Mouse (Mus musculus) CH12.LX (cell line): Measurements from ENCODE around the gene Myo3b. TPM values are rescaled to one million over a fixed set of nuclear protein-coding genes. Genes with fewer than 3 reads are reported as not detected.

Experiments used
- DNase-seq: peaks from one replicate; pipeline ENCODE4 v3.0.0-alpha.2; 2013; ENCODE audit errors: extremely low read depth
- H3K27ac ChIP-seq: 2 replicates; pipeline ENCODE4 v1.5.1; 2012; ENCODE audit warnings: low read depth, mild to moderate bottlenecking, control low read depth, moderate library complexity; ENCODE audit not compliant: insufficient read depth
- H3K27me3 ChIP-seq: replicated peaks from 2 replicates; pipeline ENCODE3; 2012; ENCODE audit warnings: inconsistent platforms
- H3K36me3 ChIP-seq, 2 experiments: replicated peaks in 1 of 2; 2 replicates each; pipeline versions ENCODE3 to v1.6.1; 2012; ENCODE audit warnings: inconsistent platforms in 1 of 2, low read length in 1 of 2, mild to moderate bottlenecking in 1 of 2, mixed read lengths in 1 of 2, moderate library complexity in 1 of 2; ENCODE audit not compliant: control insufficient read depth in 1 of 2, insufficient read depth in 1 of 2
- H3K4me1 ChIP-seq, 2 experiments: 2 replicates each; pipeline ENCODE4 v1.6.1; 2012; ENCODE audit warnings: inconsistent platforms in 1 of 2, moderate library complexity in 1 of 2; ENCODE audit not compliant: insufficient read depth in 2 of 2, control insufficient read depth in 1 of 2
- H3K4me2 ChIP-seq: 2 replicates; pipeline ENCODE4 v1.6.1; 2012; ENCODE audit warnings: low read depth, mild to moderate bottlenecking, control low read depth; ENCODE audit not compliant: poor library complexity, insufficient read depth, severe bottlenecking
- H3K4me3 ChIP-seq, 3 experiments: fragments of 150-350 bp in 1 of 3; sonication (generic) in 1 of 3; replicated peaks in 1 of 3; 2 replicates each; pipeline versions ENCODE3 to v1.5.1; 2011 to 2012; ENCODE audit warnings: low read depth in 2 of 3, low read length in 2 of 3, mild to moderate bottlenecking in 2 of 3, moderate library complexity in 2 of 3, control low read depth in 1 of 3, improper control_type of control experiment in 1 of 3, inconsistent platforms in 1 of 3, mixed read lengths in 1 of 3; ENCODE audit not compliant: poor library complexity in 1 of 3
- H3K79me2 ChIP-seq: replicated peaks from 2 replicates; pipeline ENCODE4 v1.6.1; 2012; ENCODE audit warnings: mild to moderate bottlenecking, moderate library complexity; ENCODE audit not compliant: control insufficient read depth, poor library complexity, insufficient read depth, severe bottlenecking; ENCODE audit errors: extremely low read depth
- H3K9ac ChIP-seq: 2 replicates; pipeline ENCODE4 v1.6.1; 2012; ENCODE audit warnings: low read depth, mild to moderate bottlenecking, control low read depth, moderate library complexity; ENCODE audit not compliant: insufficient read depth
- H3K9me3 ChIP-seq: replicated peaks from 2 replicates; pipeline ENCODE3; 2012; ENCODE audit warnings: low read length, inconsistent platforms, mixed read lengths
- CHD2 ChIP-seq: IDR thresholded peaks from 2 replicates; pipeline ENCODE4 v1.6.1; 2011; ENCODE audit warnings: low read length, improper control_type of control experiment
- ELF1 ChIP-seq: IDR thresholded peaks from 2 replicates; pipeline ENCODE4 v1.6.1; 2014; ENCODE audit warnings: low read depth, mild to moderate bottlenecking, inconsistent platforms, low read length, improper control_type of control experiment
- PAX5 ChIP-seq: IDR thresholded peaks from 2 replicates; pipeline ENCODE4 v1.6.1; 2012; ENCODE audit warnings: low read length, inconsistent platforms, mixed read lengths
- USF2 ChIP-seq: conservative IDR thresholded peaks from 2 replicates; pipeline ENCODE4 v1.6.1; 2011; ENCODE audit warnings: low read depth, low read length, improper control_type of control experiment
- ZKSCAN1 ChIP-seq: IDR thresholded peaks from 2 replicates; pipeline ENCODE4 v1.6.1; 2012; ENCODE audit warnings: low read depth, inconsistent platforms, low read length, improper control_type of control experiment, borderline replicate concordance
- ZNF384 ChIP-seq: IDR thresholded peaks from 2 replicates; pipeline ENCODE4 v1.6.1; 2012; ENCODE audit warnings: low read depth, low read length, improper control_type of control experiment, inconsistent platforms
- dilution Hi-C: fragments of 300-500 bp; cut with MboI; formaldehyde crosslinking; loops from 2 replicates; pipeline ENCODE4 v1.14.3; 2020; ENCODE audit warnings: low sequenced_read_pairs; ENCODE audit not compliant: extremely low pct_unique_long_range_greater_than_20kb, extremely low pct_ligation_motif_present
- in situ Hi-C: fragments of 300-500 bp; cut with MboI; formaldehyde crosslinking; loops from 3 replicates; pipeline ENCODE4 v1.14.3; 2019; ENCODE audit warnings: low sequenced_read_pairs, low pct_ligation_motif_present, low pct_unique_long_range_greater_than_20kb, mixed read lengths
- polyA plus RNA-seq: library from polyadenylated mRNA; unstranded; fragments of >175 nt; gene quantifications from 2 replicates; pipeline ENCODE4 v1.2.1, GENCODE M21; 2012; ENCODE audit warnings: low read depth; ENCODE audit not compliant: insufficient read length
- total RNA-seq, 2 experiments: library from RNA; depleted of rRNA; stranded (reverse); fragments of 300-350 nt in 1 of 2; fragments of >200 nt in 1 of 2; gene quantifications; 2 replicates each; pipeline ENCODE4 v1.2.3; 2012 to 2014

Gene Myo3b
- total and polyA plus RNA-seq, 3 experiments = 0.63 to 0.76 (median 0.64) TPM

DNA sequence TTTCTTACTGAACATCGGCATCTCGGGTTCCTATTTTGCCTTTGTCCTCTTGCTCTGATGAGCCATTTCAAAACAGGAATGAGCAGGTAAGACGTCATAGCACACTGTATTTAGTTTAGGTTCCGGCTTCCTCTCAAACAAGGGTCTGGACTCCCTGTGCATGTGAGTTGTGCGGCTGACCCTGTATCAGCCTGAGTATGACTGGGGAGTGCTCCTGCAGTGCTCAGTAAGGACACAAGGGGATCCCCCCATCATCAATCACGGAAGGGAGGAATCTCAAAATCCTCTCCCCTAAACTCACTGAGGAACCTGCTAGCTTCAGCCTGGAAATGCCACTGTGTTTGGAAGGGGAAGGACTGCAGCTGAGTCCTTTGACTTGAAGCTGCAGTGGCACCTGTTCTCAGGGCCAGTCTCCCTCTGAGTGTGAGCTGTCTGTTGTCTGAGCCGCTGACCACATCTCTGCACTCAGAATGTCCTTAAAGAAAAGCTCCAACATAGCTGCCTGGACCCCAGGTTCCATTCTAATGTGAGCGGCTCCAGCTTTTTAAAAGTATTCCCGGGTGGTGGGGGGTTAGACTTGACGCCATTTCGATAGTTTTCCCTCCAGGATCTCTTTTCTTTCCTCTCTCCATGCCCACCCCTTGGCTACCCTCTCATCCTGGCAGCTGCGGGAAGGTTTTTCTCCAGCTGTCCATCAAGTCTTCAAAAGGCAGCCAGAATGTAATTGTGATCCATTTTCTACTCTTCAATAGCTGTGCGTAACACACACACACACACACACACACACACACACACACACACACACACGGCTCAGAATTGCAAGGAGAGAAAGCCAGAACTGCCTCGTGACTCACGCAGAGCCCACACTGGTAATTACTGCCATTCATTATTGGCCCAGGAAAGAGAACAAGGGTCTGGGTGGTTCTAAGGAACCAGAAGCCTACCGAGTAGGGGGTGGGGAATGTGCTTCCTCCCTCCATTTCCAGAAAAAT lies 129.3 kb downstream of the Myo3b start:
- no peak for TF ChIP-seq ELF1
- in situ Hi-C loops = no loop called here
- no peaks in the 10 kb centered on the region for H3K9me3 ChIP-seq
- H3K27ac ChIP-seq = no peak overlapping the region
- DNase-seq = no peak
- H3K36me3 ChIP-seq = no peaks in the 10 kb centered on the region
- dilution Hi-C loops = no loop called here
- no peak overlapping the region for H3K4me2 ChIP-seq
- no peak overlapping the region for H3K4me3 ChIP-seq
- no peaks in the 10 kb centered on the region for H3K27me3 ChIP-seq
- H3K4me1 ChIP-seq = no peaks in the 10 kb centered on the region
- no peak overlapping the region for H3K9ac ChIP-seq
- no peaks in the 10 kb centered on the region for H3K79me2 ChIP-seq

DNA sequence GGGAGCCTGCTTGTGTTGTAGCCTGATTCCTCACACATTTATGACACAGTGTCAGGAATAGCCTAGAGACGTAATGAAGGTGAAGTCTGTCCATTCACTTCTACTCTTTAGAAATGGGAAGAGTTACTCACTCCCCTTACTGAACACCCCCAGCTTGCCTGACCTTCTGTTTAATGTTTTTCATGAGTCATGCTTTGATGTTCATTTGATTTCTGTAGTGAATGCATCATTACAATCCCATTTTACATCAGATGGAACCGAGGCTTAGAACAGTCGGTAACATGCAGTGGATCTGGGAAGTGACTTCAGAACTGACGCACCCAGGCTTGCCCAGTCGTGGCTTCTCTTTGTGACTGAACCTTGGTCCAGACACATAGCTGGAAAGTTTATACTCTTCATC lies 131.5 kb downstream of the Myo3b start:
- Histone ChIP-seq H3K4me1 (no peaks in the 10 kb centered on the region), H3K4me2 (no peak overlapping the region), H3K79me2 (no peaks in the 10 kb centered on the region), H3K27ac (no peak overlapping the region), H3K9ac (no peak overlapping the region), H3K36me3 (no peaks in the 10 kb centered on the region), H3K27me3 (no peaks in the 10 kb centered on the region), H3K9me3 (no peaks in the 10 kb centered on the region), H3K4me3 (no peak overlapping the region)
- dilution Hi-C loops = no loop called here
- TF ChIP-seq PAX5 (no peak), CHD2 (no peak), USF2 (no peak), ZKSCAN1 (no peak)
- DNase-seq = no peak
- in situ Hi-C loops = no loop called here

DNA sequence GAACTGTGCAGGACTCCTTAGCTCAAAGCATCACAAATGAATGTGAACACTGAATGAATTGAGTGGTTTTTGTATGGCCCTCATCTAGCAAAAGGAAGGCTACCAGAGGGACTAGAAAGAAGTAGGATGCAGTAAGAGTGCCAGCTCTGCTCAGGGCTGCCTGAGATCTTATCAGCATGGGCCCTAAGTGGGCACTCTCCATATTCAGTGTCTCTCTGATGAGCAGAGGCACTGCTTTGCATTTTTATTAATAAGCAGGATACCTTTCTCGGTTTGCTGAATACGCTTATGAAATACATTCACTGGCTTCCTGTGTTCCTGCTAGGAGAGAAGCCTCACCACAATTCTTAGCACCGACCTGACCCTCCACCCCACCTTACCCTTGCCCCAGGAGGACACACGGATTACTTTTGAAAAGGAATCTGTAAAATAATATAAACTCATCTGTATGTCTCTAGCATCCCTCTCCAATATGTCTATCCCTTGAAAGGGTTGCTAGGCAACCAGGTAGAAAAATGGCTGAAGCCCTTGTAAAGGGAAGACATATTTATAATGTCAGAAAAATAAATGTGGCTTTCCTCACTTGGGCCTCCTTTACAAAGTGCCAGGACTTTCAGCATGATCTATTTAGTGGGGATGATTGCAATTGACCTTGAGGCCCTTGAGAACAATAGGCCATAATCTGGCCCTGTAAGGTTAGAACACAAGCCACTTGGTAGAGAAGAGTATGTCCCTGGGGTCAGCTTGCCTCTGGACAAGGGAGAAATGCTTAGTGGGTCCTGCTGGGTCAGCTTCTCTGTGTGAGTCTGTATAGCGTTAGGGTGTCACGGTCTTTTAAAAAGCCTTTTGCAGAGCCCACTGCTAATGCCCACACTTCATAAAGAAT lies 138.1 kb downstream of the Myo3b start:
- Histone ChIP-seq H3K27ac (no peak overlapping the region), H3K27me3 (no peaks in the 10 kb centered on the region), H3K9me3 (no peaks in the 10 kb centered on the region), H3K36me3 (no peaks in the 10 kb centered on the region), H3K9ac (no peak overlapping the region), H3K4me1 (peaks cover 0 to 4% of the 10 kb centered on the region in 2 experiments; a peak in 2 of 4 replicates), H3K79me2 (no peaks in the 10 kb centered on the region), H3K4me3 (no peak overlapping the region), H3K4me2 (no peak overlapping the region)
- DNase-seq = no peak
- dilution Hi-C loops = no loop called here
- in situ Hi-C loops = no loop called here
- no peak for TF ChIP-seq ZNF384
